Mouse (Mus musculus): ENCODE results near the gene Nr1h2.
A peak's percentile ranks its signal among the peaks of the same experiment; 100 is the strongest.

Nr1h2 gene

DNA sequence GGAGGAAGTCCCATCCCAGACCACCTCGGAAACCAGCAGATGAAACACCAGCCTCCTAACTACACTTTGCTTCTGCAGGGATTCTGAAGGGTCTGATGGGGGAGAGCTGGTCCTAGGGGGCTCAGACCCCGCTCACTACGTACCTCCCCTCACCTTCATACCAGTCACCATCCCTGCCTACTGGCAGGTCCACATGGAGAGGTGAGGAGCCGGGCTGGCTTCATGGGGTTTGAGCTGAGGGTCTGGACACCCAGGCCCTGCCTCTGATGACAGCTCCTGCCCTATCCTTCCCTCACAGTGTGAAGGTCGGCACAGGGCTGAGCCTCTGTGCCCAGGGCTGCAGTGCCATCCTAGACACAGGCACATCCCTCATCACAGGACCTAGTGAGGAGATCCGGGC lies 31.2 kb upstream of the Nr1h2 start:
- DNase-seq, result no peak

DNA sequence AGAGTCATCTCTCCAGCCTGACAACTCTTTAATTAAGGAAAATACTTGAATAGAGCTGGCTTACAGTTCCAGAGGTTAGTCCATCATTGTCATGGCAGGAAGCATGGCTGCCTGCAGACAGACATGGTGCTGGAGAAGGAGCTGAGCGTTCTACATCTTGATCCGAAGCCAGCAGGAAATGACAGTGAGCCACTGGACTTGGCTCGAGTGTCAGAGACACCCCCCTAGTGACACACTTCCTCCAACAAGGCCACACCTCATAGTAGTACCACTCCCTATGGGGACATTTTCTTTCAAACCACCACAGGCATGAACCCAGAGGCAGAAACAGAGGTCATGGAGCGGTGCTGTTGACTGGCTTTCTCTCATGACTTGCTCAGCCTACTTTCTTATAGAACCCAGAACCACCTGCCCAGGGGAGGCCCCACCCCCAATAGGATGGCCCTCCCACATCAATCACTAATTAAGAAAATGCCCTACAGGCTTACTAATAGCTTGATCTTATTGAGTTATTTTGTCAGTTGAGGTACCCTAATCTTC lies 30.6 kb upstream of the Nr1h2 start:
- no peak for DNase-seq

DNA sequence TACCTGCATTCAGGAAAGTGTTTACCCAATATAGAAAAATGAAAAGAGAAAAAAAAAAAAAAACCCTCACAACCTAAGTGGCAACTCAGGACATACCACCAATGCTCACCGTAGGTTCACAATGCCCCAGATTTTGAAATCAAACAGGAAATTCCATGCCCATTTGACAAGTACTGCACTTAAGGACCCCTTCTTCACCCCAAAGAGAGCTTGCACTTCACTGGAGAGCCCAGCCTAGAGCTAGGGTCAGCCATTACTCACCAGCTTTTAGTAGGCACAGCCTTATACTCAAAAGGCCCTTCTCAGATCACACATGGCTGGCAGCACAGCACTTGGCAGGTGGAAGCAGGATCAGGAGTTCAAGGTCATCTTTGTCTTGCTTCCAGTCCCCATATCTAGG lies 29.4 kb upstream of the Nr1h2 start:
- no peak for DNase-seq

DNA sequence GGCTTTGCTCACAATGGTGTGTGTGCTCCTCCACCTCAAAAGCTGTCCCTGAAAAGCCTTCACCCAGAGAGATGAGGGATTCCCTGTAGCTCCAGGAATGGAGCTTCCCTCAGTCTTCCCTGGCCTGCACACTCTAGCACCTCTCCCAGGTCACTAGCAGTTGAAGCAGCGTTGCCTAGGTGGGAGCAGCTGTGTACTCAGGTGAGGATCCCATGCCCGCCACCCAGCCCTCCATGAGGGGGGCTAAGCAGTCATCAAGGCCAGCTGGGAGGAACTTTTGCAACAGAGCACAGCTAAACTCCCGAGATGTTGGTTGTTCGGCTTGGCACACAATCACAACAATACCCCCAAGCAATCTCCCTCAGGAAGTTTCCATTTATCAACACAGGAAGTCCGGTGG lies 29.0 kb upstream of the Nr1h2 start:
- no peak for DNase-seq

DNA sequence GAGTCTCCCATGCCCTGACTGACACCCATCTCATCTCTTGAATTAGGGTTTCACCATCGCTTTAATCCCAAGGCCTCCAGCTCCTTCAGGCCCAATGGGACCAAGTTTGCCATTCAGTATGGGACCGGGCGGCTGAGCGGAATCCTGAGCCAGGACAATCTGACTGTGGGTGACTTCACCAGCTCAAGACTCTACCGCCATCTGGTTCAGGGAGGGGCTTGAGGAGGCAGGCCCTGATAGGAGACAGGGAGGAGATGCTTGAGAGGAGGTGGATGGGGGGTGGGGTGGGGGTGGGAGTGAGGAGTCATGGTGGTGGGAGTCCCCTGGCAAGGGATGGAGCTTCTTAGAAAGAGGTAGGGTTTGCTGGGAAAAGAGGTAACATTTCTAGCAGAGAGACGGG lies 27.9 kb upstream of the Nr1h2 start:
- DNase-seq, result no peak

DNA sequence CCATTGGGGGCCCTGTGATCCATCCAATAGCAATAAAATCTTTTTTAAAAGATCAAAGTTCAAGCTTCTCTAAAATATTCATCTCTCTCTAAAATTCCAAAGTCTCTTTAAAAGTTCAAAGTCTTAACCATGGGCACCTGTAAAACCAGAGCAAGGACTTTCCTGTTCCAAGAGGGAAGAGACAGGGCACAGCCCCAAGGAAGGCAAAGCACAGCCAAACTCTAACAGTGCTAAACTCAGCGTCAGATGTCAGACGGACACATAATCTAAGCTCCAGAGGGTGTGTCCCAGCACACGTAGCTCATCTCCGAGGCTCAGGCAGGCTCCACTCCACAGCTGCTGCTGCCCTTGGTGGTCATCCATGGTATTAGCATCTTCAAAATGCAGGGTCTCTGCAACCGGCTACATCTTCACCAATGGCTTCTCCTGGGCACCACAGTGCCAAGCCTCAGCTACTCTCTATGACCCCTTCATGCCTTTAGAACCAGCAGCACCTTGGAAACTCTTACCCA lies 22.6 kb upstream of the Nr1h2 start:
- no peak for DNase-seq

DNA sequence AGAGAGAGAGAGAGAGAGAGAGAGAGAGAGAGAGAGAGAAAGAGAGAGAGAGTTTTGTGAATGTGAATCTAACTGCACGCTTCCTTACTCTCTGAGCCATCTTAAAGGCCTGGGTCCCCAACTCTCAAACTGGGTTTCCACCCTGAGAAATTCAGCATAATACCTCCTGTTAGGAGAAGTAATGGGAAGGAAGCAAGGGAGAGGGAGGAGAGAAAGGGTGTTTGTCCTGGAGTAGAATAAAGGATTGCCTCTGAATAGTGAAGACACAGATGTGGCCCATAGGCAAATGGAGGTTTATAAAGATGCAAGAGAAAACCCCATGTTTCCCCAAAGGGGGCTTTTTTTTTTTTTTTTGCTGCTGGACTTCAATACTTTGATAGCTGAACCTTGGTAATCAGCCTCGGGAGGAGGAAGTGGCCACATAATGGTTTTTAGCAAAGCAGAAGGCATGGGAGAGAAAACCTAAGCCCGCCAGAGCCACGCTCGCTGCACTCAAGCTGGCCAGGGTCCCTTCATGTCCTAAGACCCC lies 19.3 kb upstream of the Nr1h2 start:
- no peak for DNase-seq

DNA sequence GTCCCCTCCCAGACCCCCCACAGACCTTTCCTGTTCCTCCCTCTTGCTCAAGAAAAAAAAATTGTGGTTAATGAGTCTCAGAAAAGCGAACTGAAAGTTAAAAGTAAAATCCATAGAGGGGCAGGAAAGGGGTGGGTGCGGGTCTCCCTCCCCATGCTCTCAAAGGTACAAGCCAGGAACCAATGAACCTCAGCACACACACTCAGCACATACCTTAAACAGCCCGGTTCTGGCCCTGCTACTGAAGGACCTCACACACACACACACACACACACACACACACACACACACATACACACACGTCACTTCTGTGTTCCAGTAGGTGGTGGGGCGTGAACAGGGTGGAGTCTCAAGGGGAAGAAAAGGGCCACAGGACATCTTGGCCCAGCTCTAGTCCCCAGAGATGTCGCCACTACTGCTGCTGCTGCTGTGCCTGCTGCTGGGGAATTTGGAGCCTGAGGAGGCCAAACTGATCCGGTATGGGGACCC lies 18.5 kb upstream of the Nr1h2 start, which contains the start of gene Napsa:
Napsa (plus strand) TSS at position 168 of the 489 bp plus-strand sequence.
- DNase-seq, result peak; percentile 69 to 85

DNA sequence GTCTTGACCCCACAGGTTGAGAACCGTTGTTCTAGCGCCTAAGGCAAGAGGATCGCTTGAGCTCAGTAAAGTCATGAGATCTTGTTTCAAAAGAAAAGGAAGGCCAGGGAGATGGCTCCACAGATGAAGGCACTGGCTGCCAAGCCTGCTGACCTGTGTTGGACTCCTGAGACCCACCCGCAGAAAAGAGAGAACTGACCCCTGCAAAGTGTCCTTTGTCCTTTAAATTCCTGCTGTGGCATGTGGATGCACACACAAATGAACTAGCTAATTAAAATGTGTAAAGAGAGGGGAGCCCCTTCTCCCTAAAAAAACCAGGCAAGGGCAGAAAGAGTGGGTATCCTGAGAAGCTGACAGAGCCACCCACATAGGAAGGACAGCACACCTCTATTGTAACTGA lies 18.1 kb upstream of the Nr1h2 start:
- DNase-seq, result peak; percentile 48 to 78

DNA sequence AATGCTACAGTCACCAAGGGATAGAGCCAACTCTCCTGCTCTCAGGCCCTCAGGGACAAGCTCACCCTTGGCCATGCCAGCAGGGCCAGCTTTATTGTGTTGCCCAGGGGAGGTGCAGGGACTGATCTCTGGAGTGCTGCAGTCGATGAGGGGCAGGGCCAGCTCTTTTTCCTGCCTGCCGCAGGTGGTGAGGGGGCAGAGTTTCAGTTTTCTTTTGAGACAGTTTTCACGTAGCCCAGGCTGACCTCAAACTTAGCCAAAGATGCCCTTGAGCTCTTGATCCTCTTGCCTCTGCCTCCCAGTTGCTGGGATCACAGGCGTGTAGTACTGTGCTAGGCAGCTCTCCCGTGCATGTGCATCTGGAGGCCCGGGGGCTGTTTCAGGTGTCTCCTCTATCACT lies 17.2 kb upstream of the Nr1h2 start:
- DNase-seq, result peak in 1 of 2 experiments; percentile 41

DNA sequence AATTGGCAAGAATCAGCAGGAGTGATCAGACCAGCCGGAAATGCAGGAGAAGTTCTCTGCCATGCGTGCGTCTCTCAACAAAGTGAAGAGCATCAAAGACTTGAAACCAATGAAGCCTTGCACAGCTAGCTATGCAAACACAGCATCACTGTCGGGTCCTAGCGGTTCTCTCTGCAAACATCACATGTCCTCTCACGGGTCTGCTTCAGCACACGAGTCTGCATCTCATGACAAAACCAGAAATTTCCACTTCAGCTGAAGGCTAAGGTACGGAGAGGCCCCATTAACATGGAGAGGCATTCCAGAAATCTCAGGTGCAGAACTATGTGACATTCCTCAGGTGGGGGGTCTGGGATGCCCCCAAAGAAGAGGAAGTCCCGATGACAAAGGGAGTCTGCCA lies 15.1 kb upstream of the Nr1h2 start:
- DNase-seq, result no peak

DNA sequence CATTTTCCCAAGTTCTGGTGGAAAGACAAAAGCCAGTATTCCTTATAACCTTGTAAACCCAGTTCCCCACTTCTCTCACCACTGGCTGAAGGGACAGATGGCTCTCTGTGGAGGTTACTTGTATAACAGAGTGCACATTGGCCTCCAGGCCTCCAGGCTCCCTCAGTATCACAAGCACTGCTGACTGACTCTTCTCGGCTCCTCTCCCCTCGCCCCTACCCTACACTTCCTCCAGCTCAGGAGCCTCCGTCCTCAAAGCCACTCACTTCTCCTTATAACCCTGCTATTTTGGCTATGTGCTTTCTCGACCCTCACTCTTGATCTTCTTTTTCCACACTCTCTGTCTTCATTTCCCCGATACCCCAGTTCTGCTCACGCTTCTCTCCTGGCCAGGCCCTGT lies 11.7 kb upstream of the Nr1h2 start:
- no peak for DNase-seq

DNA sequence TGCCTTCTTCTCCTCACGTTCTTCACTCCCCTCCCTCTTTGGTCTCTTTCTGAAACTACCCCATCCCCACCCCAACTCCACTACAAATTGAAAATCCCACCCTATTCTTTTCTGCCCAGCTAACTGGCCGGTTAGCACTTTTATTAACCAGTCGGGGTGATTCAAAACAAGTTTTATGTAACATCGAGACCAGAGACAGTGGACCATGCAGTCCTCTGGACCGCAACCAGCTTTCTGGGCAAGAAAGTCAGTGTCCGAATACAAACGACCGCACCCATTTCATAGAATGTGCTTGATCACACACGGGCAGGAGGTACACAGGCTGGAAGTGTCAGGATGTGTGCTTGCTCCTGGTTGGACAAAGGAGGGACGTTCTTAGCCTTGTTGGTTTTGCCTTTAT lies 10.7 kb upstream of the Nr1h2 start:
- DNase-seq, result peak; percentile 55 to 79

DNA sequence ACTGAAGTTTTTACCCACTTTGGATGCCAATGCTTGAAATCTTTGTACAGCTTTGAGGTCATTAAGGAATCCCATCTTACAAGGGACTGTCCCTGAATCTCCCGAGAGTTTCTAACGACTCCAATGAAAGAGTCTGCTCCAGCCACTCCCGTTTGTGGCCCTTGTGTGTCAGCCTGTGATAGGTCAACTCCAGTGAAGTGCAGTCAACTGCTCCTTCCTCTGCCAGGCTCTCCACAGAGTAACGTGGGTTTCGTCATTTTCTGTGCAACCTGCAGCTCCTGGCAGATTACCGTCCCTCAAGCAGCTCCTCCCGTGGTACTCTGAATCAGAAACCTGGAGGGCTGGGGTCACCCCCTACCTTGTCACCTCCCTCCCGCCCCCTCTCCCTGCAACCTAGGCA lies 9.5 kb upstream of the Nr1h2 start:
- no peak for DNase-seq

DNA sequence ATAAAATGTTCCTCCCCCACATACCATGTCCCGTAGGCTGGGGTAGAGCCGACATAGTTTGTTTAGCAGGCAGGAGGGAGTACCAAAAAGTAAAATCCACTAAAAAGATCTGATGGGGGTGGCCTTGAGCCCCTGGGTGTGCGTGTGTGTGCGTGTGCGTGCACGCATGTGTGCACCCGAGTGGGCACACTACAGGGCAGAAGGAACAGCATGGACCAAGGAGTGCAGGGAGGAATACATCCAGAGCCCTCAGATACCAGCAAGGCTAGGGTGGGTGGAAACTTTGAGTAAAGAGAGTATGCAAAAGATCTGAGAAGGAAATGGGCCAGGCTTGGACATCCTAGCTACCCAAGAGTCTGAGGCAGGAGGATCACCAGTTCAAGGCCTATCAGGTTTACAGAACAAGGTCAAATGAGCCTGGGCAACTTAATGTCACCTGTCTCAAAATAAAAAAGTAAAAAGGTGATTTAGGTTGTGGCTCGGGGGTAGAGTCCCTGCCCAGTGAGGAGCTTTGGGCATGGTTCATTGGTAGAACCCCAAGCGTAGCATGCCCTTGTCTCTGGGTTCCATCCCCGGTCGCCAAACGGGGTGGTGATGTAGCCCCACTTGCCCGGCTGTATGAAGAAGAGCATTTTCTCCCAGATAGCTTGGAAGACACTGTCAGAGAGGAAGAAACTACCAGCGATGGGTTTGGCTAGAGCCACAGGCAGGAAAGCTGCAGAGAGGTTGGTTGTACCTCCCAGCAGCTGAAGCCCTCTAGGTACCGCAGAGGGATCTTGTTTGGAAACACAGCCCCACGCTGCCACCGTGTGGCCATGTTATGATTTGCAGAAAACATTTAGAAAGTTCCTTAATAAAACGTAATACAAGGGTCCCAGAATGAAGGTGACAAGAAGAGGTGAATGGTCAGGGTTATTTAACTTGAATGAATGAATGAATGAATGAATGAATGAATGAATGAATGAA lies 7.0 kb upstream of the Nr1h2 start:
- peak; percentile 81 to 92 for DNase-seq

DNA sequence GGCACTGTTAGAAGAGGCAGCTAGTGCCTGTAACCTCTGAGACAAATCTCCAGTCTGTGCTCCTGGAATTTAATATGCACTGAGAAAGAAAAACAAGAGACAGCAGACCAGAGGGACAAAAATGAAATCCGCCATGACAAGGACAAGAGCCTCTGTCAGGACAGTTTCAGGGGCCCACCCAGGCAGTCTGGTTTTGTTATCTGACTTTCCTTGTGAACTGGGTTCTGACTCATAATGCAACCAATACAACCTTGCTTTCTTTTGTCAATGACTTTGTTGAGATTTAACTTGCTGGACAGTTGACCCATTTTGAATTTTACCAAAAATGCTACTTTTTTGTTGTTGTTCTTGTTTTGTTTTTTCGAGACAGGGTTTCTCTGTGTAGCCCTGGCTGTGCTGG lies 3.9 kb upstream of the Nr1h2 start:
- DNase-seq, result peak in 1 of 2 experiments; percentile 12

DNA sequence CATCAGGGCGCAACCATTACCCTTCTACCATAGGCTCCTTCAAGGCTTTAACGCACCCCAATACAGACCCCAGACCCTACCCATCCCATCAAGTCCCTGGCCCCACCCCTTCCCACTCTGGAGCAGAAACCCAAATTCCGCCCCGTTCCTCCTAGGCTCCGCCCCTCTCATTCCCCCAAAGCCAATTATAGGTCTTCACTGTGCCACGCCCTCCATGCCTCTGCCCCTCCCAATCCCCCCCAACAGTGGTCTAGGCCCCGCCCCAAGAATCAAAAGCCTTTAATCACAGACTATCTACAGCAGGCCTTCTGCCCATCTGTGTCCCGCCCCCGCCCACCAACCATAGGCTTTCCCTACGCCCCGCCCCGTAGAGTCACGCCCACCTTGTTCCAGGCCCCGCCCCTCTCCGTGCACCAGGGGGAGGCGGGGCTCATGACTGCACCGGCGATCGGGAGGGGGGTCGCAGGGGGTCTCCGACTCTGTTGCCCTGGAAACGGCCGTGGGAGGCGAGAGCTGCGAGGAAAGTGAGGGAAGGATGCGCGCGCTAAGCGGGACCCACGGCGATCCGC lies 471 bp downstream of the Nr1h2 start:
- DNase-seq, result peak; percentile 88 to 89

DNA sequence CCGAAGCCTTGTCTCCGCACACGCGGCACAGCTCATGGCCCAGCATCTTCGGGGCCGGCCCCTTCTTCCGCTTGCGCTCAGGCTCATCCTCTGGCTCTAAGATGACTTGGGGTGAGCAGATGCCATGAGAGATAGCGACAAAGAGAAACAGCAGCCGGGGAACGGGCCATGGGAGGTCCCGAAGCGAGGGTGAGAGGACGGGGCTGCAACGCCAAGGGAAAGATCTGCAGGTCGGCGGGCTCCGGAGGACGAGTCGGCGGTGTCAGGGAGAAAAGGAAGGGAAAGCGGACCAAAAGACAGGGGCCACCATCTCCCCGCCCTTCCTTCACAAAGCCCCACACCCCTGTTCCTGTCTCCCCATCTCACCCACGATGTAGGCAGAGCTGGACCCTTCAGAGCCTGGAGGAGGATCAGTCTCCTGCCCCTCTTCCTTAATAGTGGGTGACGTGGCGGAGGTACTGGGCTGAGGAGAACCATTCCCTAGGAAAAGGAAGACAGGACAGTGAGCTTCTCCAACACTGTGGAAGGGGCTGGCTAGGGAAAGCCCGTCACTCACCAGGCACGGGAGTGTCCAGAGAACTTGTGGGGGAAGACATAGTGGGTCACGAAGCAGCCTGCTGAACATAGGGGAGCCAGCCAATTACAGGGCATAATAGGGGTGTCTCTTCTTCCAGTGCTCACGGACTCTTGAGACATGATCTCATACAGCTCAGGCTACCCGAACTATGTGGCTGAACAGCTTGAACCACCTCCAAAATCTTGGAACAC lies 1.4 kb downstream of the Nr1h2 start:
- no peak for DNase-seq

DNA sequence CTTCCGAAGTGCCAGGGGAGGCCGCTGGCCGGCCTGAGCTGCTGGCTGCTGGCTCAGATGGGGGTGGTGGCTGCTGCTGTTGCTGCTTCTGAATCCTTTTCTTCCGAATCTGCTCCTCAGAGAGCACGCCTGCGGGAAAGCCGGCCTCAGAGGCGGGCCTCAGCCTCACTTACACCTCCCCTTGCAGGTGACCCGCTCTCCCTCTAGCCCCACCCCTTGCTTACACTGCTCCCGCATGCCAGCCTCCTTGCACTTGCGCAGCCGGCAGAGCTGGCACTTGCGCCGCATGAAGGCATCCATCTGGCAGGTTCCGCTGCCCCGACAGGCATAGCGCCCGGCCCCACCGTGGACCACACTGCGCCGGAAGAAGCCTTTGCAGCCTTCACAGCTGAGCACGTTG lies 2.0 kb downstream of the Nr1h2 start:
- peak in 1 of 2 experiments; percentile 36 for DNase-seq

DNA sequence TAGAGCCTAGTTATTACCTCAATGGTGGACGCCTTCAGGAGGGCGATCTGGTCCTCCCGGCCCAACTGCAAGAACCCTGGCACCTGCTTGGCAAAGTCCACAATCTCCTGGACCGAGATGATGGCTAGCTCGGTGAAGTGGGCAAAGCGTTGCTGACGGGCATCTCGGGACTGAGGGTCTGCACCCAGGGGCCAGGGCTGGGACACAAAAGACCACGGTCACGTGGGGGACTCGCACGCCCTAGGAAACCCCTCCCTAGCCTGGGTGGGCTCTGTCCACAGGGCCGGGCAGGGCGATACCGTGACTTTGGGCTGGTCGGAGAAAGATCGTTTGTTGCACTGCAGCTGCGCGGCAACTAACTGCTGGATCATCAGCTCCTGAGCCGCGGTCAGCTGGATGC lies 2.5 kb downstream of the Nr1h2 start:
- DNase-seq, result no peak

DNA sequence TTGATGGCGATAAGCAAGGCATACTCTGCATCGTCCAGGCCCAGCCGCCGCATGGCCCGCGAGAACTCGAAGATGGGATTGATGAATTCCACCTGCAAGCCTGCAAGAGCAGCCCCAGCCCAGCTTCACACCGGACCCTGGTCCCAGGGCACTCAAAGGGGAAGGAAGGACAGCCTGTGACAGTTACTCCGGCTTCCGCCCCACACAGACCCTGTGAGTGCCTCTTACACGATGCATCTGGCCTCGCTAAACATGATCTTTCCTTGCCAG lies 3.4 kb downstream of the Nr1h2 start:
- DNase-seq, result no peak

DNA sequence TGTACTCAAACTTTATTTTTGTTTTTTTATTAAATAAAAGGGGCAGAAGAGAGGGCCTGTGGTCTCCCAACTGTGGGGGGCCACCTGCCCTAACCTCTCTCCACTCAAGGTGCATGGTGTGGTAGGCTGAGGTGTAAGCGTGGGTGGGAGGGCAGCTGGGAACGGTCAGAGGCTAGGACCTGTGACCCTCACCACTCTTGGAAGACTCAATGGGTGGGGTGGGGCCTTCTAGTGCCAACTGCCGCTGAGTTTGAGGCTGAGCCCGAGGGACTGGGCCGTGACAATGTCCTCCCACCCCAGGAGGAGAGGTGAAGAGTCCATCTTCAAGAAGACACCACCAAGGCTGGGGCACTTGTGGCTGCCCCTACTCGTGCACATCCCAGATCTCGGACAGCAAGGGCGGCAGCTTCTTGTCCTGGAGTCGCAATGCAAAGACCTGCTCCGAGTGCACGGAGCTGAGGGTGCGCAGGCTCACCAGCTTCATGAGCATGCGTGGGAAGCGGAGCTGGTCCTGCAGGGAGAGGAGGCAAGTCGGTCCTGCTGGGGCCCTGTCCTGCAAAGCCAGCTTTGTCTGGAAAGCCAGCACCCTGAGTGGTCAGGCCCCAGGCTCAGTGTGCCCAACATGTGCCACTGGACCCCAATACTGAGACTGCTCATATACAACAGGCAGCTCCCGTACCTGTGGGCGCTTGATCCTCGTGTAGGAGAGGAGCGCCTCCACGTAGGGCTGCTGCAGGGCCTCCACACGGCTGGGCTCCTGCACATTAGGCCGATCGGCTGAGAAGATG lies 3.9 kb downstream of the Nr1h2 start:
- no peak for DNase-seq

Measured in kidney, postnatal 25 days (tissue).